Mouse (Mus musculus) ovary, adult 18-20 months (tissue): Measurements from ENCODE around the gene Cdkn2d.
"Not testable (repeated sequence)": the region's sequence is repeated elsewhere in the genome, so short reads cannot be mapped to it uniquely, and the experiment has no call there.

ENCODE experiments used
- DNase-seq: peaks from one replicate; pipeline ENCODE4 v3.0.0; 2022; ENCODE audit warnings: low spot score, mixed read lengths

The Cdkn2d gene

DNA sequence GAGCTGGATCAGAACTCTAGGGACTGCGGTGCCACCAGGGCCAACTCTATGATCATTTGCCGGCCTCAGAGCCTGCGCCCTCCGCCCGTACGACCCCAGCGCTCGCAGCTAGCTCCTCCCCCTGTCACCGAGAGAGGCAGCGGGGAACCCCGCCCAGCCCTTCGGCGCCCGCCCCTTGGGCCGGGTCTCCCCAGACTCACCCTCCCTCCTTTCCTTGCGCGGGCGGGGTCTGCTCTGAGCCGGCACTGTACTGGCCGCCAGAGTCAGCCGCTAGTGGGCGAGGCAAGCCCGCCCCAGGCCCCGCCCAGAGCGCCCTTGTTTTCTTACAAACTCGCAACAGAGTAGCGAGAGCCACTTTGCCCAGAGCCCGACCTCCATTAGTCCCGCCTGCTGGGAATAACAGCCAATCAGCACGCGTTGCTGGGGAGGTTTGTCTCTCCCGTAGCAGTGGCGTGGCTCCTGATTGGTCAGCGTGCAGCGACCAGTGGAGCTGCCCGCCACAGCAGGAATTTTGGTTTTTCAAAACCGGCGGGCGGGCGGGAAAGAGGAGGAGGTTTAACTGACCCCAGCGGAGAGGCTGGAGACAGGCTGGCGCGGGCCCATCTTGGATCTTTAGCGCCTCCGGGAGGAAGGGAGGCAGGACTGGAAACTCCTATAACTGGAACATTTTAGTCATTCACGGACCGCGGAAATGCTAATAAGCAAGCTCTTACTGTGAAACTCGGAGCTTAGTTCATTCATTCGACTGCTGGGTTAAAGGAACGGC lies at the start of gene Cdkn2d:
TSS of gene Cdkn2d (minus strand) at position 386 of the 766 bp plus-strand sequence.
- peak; percentile 100 for DNase-seq

DNA sequence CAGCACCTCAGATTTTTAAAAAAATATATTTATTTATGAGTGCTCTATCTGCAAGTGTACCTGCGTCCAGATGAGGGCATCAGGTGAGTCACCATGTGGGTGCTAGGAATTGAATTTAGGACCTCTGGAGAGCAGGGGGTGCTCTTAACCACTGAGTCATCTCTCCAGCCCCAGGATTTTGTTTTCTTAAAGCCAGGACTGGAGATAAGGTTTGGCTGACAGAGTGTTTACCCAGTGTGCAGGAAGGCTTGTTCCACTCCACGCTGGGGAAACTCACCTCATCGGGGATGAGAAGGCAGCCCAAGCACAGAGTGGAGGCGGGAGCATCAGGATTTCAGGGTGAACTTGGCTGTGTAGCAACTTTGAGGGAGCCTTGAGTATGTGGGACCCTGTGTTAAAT lies 49.2 kb upstream of the Cdkn2d start:
- DNase-seq: no peak

DNA sequence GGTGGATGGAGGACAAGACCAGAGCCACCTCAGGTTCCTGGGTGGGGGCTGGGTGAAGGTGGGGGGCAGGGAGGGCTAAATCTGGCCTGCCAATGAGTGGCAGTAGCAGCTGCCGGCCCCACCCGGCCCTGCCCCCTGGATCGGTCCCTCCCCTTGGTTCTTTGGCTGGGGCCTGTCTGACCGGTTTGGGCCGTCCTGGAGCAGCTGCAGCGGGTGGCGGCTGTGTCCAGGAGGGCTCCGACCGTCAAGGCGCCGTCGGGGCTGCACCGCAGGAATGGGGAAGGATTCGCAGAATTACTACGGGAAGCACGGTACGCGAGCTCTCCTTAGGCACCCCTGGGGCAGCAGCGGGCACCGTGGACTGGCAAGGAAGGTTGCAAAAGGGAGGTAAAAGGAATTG lies 46.4 kb upstream of the Cdkn2d start:
- no peak for DNase-seq

DNA sequence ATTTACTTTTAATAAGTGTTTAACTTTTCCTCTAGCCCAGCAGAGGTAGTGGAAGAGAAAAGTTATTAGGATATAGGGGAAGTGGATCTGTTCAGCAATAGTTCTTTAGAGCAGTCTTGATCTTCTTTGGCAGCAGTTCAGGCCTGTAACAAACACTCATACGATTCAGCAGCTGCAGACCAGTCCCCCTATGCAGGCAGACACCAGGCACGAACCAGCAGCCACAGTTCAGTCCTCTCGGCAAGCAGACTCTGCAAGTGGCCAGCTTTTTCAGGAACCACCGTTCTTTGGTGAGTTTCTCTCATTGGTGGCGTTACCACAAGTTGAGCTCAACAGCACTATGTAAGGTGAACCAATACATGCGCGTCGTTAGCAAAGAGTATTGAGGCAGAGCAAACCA lies 45.3 kb upstream of the Cdkn2d start:
- no peak for DNase-seq

DNA sequence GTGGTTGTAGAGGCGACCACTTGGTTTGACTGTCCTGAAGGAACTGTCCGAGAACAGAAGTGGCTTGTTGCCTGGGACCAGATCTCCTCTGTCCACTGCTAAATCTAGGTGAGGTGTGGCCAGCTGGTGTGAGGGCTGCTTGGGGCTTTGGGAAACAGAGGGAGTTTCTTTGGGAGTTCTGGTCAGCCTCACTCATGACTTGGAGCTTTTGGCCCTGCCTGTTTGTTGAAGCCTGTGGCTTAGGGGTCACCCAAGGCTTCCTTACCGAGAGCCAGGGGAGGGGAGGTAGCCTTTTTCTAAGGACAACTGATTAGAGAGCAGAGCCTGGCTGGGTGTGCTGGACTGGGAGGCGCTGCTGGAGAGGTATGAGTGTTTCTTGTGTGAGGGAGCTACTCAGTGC lies 44.2 kb upstream of the Cdkn2d start:
- DNase-seq: no peak

DNA sequence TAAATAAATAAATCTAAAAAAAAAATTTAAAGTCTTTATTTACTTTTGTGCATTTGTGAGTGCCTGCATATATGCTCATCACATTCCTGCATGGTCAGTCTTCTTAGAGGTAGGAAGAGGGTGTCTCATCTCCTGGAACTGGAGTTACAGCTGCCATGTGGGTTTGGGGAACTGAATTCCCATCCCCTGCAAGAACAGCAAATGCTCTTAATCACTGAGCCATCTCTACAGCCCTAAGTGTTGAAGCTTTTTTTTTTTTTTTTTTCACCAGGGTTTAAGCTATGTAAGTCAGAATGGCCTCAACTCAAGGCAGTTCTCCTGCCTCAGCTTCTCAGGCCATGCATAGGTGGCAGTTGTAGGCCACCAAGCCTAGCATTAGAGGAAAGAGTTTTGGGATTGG lies 43.5 kb upstream of the Cdkn2d start:
- no peak for DNase-seq

DNA sequence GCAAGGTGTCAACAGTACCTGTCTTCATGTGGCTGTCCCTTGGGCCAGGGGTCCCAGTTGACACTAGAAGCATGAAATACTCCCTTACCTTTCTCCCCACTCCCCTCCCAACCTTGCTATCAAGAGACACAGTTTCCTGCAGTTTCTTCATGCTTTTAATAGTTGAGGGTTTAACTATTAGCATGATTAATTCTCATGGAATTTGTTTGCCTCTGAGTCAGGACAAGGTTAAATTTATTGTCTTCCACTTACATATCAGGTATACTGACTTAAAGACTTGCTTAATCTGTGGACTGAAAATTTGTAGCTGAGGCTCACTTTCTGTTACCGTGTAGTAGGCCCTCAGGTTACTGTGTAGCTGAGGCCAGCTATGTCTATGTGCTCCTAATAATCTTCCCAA lies 42.3 kb upstream of the Cdkn2d start:
- DNase-seq: no peak

DNA sequence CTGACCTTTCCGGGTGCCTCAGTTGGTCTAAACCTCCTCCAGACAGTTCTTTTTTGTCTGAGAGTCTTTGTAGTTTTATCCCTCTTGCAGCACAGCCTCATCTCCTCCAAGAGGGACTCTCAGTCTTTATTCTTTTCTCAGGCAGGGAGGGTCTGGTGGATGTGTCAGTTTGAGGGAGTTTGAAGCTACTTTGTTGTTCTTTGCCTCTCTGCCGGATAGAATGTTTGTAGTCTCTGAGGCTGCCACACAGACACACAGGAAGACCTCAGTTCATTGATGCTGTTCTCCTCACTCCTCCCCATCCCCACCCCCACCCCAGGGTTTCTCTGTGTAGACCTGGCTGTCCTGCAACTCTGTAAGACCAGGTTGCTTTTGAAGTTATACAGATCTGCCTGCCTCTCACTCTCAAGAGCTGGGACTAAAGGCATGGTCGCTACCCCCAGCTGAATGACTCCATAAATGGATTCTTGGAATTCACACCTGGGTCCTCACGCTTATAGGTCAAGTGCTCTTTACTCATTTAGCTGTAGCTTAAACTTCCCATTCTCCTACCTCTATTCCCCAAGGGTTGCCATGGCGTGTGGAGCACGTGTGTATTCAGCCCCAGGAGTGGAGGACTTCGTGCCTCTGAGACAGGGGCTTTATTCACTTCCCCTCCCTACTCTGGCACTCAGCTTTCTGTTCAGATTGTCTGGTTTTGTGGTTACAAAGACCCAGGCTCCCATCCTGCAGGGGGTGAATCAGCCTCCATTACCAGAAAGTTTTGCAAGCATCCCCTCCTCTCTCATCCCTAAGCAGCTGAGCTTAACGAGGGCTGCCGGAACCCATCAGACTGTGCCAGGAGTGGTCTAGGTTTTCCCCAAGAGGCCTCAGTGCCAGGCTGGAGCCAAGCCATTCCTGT lies 41.2 kb upstream of the Cdkn2d start:
- no peak for DNase-seq

DNA sequence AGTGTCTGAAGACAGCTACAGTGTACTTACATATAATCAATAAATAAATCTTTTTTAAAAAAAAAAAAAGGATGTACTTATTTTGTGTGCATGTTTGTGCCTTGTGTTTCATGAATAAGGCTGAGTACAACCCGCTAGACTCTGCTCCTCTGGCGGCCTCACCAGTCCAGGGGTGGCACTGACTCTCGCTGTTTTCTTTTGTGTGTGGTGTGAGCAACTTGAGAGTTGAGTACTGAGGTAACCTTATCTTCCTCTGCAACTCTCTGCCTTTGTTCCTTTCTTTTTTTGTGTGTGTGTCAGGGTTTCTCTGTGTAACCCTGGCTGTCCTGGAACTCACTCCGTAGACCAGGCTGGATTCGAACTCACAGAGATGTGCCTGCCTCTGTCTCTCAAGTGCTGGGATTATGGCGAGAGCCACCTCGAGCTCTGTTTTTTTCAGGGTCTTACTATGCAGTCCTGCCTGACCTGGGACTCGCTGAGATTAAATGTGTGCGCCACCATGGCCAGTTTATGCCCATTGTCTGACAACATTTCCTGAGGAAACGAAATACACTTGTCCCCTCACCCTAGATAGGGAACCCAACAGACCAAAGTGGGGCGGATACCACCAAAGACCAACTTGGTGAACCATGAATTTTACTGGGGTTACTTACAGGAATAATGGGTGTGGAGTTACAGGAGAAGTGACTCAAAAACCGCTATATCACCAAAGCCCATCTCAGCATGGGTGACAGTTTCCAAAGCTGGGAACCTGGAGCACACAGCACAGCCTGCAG lies 40.3 kb upstream of the Cdkn2d start:
- DNase-seq: no peak

DNA sequence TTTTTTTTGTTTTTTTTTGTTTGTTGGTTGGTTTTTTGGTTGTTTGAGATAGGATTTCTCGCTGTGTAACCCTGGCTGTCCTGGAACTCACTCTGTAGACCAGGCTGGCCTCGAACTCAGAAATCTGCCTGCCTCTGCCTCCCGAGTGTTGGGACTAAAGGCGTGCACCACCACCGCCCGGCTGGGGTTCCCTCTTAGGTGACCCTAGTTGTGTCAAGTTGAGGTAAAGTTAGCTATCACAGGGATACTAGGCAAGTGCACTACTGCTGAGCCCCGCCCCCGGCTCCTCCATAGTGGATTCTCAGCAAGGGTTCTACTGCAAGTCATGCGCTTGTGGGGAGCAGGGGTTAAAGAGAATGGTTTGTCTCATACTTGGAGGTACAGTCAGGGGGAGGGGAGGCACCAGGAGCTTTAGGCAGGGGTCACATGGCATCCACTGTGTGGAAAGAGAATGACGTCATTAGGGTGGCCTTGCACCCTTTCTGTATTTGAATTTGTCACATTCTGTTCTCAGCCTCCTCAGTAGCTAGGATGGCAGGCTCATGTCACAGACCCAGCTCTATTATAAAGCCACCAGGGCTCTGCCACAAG lies 38.6 kb upstream of the Cdkn2d start:
- DNase-seq: no peak

DNA sequence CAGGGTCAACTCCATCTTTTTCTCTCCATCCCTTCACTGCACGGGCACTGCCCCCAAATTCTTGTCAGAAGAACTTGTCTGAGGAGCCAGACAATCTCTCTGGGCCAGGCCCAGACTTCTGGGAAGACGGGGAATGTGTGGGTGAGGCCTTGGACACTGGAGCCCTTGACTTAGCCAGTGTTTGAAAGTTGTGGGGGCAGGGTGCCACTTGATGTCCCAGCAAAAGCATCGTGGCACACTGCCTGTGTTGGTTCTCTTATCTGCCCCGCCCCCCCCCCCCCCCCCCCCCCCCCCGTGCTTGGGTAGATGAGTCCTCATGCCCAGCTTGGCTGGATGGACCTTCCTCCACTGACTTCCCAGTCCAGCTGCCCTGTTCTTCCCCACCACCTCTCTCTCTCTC lies 37.8 kb upstream of the Cdkn2d start:
- DNase-seq: peak; percentile 79

DNA sequence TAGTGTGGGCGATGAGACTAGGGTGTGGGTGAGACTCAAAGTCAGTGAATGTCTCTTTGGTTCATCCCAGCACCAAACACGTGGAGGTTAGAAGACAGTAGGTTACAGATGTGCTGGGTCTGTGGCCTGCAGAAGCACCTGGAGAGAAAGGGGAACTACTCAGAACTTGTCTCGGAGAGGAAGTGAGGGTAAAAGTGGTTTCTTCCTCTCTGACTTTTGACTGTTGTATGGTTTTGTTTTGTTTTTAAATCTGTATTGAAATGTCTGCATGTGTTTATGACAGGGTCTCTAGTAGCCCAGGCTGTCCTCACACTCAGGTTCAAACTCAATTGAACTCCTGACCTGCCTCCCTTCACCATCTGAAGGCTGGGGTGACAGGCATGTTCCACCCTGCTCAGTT lies 36.8 kb upstream of the Cdkn2d start:
- DNase-seq: no peak

DNA sequence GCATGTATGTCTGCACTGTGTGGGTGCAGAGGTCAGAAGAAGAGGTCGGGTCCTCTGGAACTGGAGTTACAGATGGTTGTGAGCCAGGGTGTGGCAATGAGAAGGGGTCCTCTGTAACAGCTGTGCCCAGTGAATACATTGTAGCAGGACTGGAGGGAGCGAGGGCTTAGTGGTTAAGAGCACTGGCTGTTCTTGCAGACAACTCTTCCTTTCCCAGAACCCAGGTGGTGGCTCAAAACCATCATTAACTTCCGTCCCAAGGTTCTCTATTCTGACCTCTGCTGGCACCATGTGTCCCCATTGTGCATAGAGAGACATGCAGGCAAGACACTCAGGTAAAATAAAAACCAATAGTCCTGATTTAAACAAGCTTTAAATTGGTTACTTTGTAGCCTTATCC lies 36.4 kb upstream of the Cdkn2d start:
- DNase-seq: no peak

DNA sequence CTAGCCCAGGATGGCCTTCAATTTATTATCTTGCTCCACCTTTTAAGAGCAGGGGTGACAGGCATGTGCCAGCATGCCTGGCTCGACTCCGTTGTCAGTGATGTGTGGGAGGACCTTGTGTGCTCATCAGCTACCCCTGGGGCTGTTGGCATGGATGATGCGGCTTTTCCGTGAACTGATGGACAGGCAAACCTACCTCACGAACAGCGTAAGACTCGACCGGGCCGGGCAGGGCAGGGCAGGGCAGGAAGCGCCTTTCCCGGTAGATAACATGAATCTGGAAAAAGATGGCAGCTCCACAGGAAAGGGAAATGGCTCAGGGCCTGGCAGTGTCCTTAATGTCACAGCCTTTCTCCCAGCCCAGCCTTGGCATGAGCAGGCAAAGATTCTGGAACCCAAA lies 33.1 kb upstream of the Cdkn2d start:
- DNase-seq: no peak

DNA sequence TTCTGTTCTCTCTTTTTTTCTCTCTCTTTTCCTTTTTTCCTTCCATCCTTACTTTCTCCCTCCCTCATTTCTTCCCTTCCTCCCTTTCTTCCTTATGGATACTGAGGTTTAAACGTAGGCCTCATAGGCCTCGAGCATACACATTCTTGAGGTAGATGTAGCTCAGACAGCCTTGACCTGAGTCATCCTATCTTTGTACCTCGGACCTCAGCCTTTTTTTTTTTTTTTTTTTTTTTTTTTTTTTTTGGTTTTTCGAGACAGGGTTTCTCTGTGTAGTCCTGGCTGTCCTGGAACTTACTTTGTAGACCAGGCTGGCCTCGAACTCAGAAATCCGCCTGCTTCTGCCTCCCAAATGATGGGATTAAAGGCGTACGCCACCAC lies 31.7 kb upstream of the Cdkn2d start:
- not testable (repeated sequence) for DNase-seq

DNA sequence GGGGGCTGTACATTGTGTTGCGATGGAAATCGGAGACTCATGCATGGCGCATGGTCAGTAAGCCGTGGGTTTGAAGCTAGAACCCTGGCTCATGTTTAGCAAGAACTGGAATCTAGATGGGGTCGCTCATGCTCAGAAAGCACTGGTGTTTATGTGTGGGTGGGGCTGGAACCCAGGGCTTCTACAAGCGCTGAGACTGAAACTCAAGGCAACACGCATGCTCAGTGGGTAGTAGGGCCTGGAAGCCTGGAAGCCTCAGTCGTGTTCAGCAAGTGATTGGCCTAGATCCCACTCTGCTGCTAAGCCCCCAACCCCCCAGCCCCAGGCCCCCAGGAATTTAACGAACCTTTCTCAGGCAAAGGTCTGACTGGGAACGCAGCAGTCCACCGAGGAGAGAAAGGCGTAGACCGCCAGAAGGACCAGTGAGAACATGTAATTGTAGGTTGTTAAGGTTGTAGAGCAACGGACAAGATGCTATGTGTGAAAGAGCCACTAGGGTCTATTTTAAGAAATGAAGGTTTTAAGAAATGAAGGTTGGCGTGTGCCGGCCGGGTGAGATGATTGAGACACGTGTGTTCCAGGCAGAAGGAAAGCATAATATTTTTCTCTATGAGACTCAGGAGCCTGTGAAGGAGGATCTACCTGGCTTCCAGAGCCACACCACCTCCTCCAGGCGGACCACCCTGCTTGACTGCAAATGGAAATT lies 31.2 kb upstream of the Cdkn2d start:
- DNase-seq: no peak

DNA sequence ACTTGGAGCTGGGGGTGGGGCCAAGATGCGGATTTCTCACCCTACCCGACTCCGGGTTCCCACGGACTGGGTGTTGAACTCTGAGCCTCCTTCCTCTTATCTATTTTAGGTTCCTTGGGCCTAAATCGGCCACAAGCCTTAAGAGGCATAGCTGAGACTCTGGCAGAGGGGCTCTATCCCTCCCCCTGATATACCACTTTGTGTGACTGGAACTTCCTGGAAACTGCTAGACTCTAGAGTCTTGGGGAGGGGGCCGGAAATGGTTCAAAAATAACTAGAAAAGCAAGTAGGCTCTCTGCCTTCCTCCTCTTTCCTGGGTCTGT lies 30.3 kb upstream of the Cdkn2d start:
- no peak for DNase-seq

DNA sequence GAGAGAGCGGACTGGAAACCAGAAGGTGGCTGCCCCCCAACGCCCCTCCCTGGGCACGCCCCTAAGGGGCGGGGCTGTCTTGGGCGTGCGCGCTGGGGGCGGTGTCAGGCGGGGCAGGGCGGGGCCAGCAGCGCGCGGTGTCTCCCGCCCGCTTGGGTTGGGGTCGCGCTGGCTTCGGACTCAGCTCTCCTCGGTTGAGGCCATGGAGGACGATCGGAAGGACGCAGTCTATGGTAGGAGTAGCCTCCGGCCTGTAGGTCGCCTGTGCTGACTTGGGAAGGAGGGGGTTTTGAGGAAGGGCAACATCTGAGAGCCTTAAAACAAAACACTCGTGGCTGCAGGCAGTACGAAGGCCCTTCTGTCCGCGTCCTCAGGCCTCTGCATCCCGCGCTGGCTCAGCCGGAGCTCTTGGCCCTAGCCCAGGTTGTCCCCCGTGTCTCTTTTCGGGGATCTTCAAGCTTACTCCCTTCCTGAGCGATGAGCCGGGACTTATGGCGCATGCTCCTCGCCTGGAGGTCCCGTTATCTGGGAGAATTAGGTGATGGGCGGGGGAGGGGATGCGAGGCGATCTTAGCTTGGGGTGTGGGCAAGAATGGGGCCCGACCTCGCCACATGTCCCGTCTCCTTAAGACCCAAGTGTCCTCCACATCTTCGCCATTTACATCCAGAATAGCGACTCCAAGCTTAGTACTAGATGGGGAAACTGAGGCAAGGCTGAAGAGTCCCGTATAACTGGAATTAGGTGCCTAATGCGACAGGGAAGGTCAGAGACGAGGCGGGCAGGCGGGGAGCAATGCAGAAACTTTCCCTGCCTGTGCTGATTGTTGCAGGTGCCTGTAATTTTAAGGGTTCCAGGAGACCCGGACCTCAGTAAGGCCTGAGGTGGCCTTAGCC lies 29.7 kb upstream of the Cdkn2d start, which contains the start of gene Slc44a2:
TSS of gene Slc44a2 (plus strand) at position 80 of the 894 bp plus-strand sequence.
- peak; percentile 77 for DNase-seq

DNA sequence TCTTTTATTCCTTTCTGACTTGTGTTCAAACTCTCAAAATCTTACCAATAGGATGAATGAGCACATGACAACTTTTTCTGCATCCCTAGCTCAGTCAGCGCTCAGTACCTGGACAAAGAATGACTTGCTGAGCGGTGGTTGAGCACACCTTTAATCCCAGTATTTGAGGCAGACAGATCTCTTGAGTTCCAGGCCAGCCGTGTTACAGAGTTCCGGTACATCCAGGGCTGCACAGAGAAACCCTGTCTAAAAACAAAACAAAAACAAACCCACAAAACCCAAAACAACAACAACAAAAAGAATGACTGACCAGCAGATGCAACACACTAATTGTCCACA lies 29.0 kb upstream of the Cdkn2d start:
- no peak for DNase-seq

DNA sequence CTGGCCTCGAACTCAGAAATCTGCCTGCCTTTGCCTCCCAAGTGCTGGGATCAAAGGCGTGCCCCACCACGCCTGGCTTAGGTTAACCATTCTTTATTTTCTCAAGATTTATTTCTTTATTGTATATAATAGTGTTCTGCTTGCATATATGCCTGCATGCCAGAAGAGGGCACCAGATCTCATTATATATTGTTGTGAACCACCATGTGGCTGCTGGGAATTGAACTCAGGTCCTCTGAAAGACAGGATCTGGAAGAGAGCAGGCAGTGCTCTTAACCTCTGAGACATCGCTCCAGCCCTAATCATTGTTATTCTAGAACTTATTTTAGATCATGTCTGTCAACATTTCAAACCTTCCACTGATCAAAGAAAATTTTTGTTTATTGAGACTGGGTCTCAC lies 28.3 kb upstream of the Cdkn2d start:
- DNase-seq: no peak

DNA sequence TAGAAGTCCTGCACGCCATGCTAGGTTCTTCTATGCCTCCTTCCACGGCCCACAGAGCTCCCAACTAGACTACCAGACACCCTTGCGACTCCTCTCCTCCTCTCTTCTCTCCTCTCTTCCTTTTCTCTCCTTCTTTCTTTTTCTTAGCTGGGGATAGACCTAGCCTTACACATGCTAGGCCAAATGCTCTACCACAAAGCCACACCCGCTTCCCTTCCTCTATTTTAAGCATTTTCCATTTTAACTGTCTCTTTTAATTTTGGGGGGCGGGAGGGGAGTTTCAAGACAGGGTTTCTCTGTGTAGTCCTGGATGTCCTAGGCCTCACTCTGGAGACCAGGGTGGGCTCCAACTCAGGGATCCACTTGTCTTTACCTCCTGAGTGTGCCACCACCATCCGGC lies 27.6 kb upstream of the Cdkn2d start:
- no peak for DNase-seq
